Mouse (Mus musculus) erythroid progenitor cell, adult 5-6 weeks (primary cell): Measurements from ENCODE around the gene Snd1. TPM values are rescaled to one million over a fixed set of nuclear protein-coding genes. Genes with fewer than 3 reads are reported as not detected.

Experiments used
- ATAC-seq: replicated peaks from 2 replicates; pipeline ENCODE4 v1.8.0; 2016; ENCODE audit warnings: moderate number of reproducible peaks, mild to moderate bottlenecking, moderate TSS enrichment, inconsistent platforms; ENCODE audit not compliant: poor library complexity, low FRiP score, severe bottlenecking
- total RNA-seq, 2 experiments: library from RNA; stranded (forward) in 1 of 2; stranded (reverse) in 1 of 2; fragments of 150-400 nt in 1 of 2; fragments of 186-747, 209-891 nt in 1 of 2; gene quantifications; 2 replicates each; pipeline versions ENCODE4 v1.2.3 to v1.2.4; 2015 to 2017; ENCODE audit warnings: low replicate concordance in 2 of 2

Gene Snd1
- total RNA-seq (2015; ENCODE audit: low replicate concordance) (21.3 and 26.0 TPM in 2 replicates), total RNA-seq (2017; ENCODE audit: low replicate concordance) (19.9 and 40.8 TPM in 2 replicates)

GRCm38 (mm10) chr6:28474839-28475238, at the start of gene Snd1:
Gene Snd1, plus strand, starts transcription at chr6:28475139.
- ATAC-seq, result no peak

GRCm38 (mm10) chr6:28427096-28427839, 47.7 kb upstream of the Snd1 start, which contains the start of gene Fscn3:
Gene Fscn3, plus strand, starts transcription at chr6:28427789.
- no peak for ATAC-seq

- no peak for ATAC-seq
Observed at GRCm38 (mm10) chr6:28428290-28428689, 46.6 kb upstream of the Snd1 start, which contains the start of gene Gcc1. Gene Gcc1, minus strand, starts transcription at chr6:28428390.

- ATAC-seq, result no peak
Observed at GRCm38 (mm10) chr6:28429870-28430269, 45.1 kb upstream of the Snd1 start.

GRCm38 (mm10) chr6:28430795-28431537, 44.0 kb upstream of the Snd1 start:
- no peak for ATAC-seq

GRCm38 (mm10) chr6:28431538-28431855, 43.4 kb upstream of the Snd1 start:
- ATAC-seq, result no peak

- no peak for ATAC-seq
Observed at GRCm38 (mm10) chr6:28447937-28448336, 27.0 kb upstream of the Snd1 start.

- no peak for ATAC-seq
Observed at GRCm38 (mm10) chr6:28449253-28449652, 25.7 kb upstream of the Snd1 start, which contains the start of gene Pax4. Gene Pax4, minus strand, starts transcription at chr6:28449353.

- no peak for ATAC-seq
Observed at GRCm38 (mm10) chr6:28450481-28450880, 24.5 kb upstream of the Snd1 start.

- no peak for ATAC-seq
Observed at GRCm38 (mm10) chr6:28450977-28451376, 24.0 kb upstream of the Snd1 start.

GRCm38 (mm10) chr6:28459221-28459668, 15.7 kb upstream of the Snd1 start:
- no peak for ATAC-seq

GRCm38 (mm10) chr6:28460534-28460933, 14.4 kb upstream of the Snd1 start:
- ATAC-seq, result peak; percentile 82

- 0 out of 2 replicates have a peak, but pooled peaks have one; percentile 25 for ATAC-seq
Observed at GRCm38 (mm10) chr6:28464630-28465029, 10.3 kb upstream of the Snd1 start.

GRCm38 (mm10) chr6:28470017-28470602, 4.8 kb upstream of the Snd1 start:
- ATAC-seq, result no peak

GRCm38 (mm10) chr6:28470621-28471020, 4.3 kb upstream of the Snd1 start:
- ATAC-seq, result no peak

GRCm38 (mm10) chr6:28471284-28472035, 3.5 kb upstream of the Snd1 start:
- no peak for ATAC-seq

- no peak for ATAC-seq
Observed at GRCm38 (mm10) chr6:28474211-28474610, 728 bp upstream of the Snd1 start.

- ATAC-seq, result peak; percentile 97
Observed at GRCm38 (mm10) chr6:28479865-28480751, 5.2 kb downstream of the Snd1 start.
